Mouse (Mus musculus) midbrain, embryonic 14.5 days (tissue): ENCODE data around the gene Ap1b1. TPM values are rescaled to one million over a fixed set of nuclear protein-coding genes. Genes with fewer than 3 reads are reported as not detected.

Experiments
- ATAC-seq: fragments of 200-750 bp; cut with Nextera tagmentation; 2 replicates; pipeline ENCODE4 v1.8.0; 2017; ENCODE audit warnings: moderate number of reproducible peaks, moderate library complexity; ENCODE audit not compliant: low FRiP score, low TSS enrichment
- DNase-seq: peaks from one replicate; pipeline ENCODE4 v3.0.0-alpha.2; 2015
- H3K27ac ChIP-seq: fragments of 300-500 bp; sonication (generic); replicated peaks from 2 replicates; pipeline ENCODE4 v1.5.1; 2014; ENCODE audit warnings: mild to moderate bottlenecking, low read depth, low read length, moderate library complexity
- H3K27me3 ChIP-seq: fragments of 300-500 bp; sonication (generic); 2 replicates; pipeline ENCODE4 v1.6.1; 2014; ENCODE audit warnings: low read length, control low read depth, mixed read lengths; ENCODE audit not compliant: control insufficient read depth, insufficient read depth
- H3K36me3 ChIP-seq: fragments of 300-500 bp; sonication (generic); 2 replicates; pipeline ENCODE4 v1.6.1; 2014; ENCODE audit warnings: low read length, control low read depth; ENCODE audit not compliant: control insufficient read depth, insufficient read depth
- H3K4me1 ChIP-seq: fragments of 300-500 bp; sonication (generic); 2 replicates; pipeline ENCODE4 v1.6.1; 2014; ENCODE audit warnings: mild to moderate bottlenecking, antibody characterized with exemption, low read length, control low read depth; ENCODE audit not compliant: control insufficient read depth, insufficient read depth
- H3K4me2 ChIP-seq: fragments of 300-500 bp; sonication (generic); 2 replicates; pipeline ENCODE4 v1.6.1; 2014; ENCODE audit warnings: mild to moderate bottlenecking, low read length, moderate library complexity
- H3K4me3 ChIP-seq: fragments of 300-500 bp; sonication (generic); replicated peaks from 2 replicates; pipeline ENCODE4 v1.5.1; 2014; ENCODE audit warnings: low read depth, low read length
- H3K9ac ChIP-seq: fragments of 300-500 bp; sonication (generic); replicated peaks from 2 replicates; pipeline ENCODE4 v1.6.1; 2014; ENCODE audit warnings: mild to moderate bottlenecking, low read length, moderate library complexity
- H3K9me3 ChIP-seq: fragments of 300-500 bp; sonication (generic); 2 replicates; pipeline ENCODE4 v1.6.1; 2016; ENCODE audit warnings: low read length, control low read depth, mixed read lengths; ENCODE audit not compliant: control insufficient read depth
- WGBS: fragments of 180-500 bp; shearing (Covaris S2); extraction: QIAGEN DNeasy Blood & Tissue Kit; methylation state at CpG from one replicate; pipeline ENCODE4 v1.1.7; 2014; 5-methylcytosine and 5-hydroxymethylcytosine counted together
- polyA plus RNA-seq: library from polyadenylated mRNA; unstranded; fragments of >200 nt; fragmentation: Nextera tagmentation; extraction: Ambion mirVana; gene quantifications from 2 replicates; pipeline ENCODE4 v1.2.1, GENCODE M21; 2014

The Ap1b1 gene
- polyA plus RNA-seq, 1 experiment from 2014 or later, result 96.5 TPM

DNA sequence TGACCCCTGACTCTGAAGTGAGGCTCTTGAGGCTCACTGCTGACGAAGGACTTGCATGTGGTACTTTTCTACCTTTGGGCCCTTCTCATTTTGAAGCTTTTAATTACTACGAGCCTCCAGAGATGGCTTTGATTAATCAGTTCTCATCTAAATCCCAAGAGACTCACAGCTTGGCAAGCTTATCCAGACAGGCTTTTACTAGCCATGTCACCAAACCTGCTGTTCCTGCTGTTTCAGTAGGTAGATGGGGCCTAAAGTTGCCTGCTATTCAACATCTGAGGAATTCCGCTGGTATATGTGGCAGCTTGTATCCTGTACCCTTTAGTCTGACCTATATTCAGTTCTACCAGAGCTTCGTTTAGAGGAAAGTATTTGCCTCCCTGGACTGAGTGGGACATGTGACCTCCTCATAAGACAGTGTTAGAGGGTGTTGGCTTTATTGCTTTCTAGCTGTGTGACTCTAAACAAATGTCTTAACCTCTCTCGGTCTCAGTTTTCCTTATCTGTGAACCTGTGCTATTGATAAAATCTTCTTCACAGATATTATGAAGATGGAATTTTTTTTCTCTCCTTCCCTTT lies 10.1 kb downstream of the Ap1b1 start:
- Histone ChIP-seq H3K36me3 (peaks cover 17% of the 10 kb centered on the region; the same call in 1 of the 2 replicates), H3K4me1 (no peaks in the 10 kb centered on the region), H3K4me3 (no peak overlapping the region), H3K9me3 (no peaks in the 10 kb centered on the region), H3K27ac (no peak overlapping the region), H3K4me2 (no peak overlapping the region), H3K9ac (no peak overlapping the region), H3K27me3 (no peaks in the 10 kb centered on the region)
- DNase-seq (no peak), ATAC-seq (no peak)
- 91% methylated on average over 5 of the region's 5 CpGs for WGBS

DNA sequence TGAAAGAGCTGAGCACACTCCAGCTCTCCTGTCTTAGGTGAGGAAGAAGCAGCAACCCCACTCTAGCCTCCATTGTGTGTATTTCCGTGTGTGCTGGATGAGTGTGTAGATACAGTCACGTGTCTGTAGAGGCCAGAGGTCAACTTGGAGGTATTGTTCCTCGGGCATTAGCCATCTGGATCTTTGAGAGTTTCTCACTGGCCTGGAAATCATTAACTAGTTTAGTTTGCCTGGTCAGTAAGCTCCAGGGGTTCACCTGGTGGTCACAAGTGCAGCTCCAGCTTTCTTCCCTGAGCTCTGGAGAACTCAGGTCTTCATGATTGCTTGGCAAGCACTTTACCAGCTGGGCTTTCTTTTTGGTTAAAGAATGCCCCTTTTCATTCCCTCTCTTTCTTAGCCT lies 11.7 kb downstream of the Ap1b1 start:
- ATAC-seq (no peak), DNase-seq (no peak)
- Histone ChIP-seq H3K4me1 (no peaks in the 10 kb centered on the region), H3K9me3 (no peaks in the 10 kb centered on the region), H3K27me3 (no peaks in the 10 kb centered on the region), H3K36me3 (peaks cover 26% of the 10 kb centered on the region), H3K9ac (no peak overlapping the region), H3K27ac (no peak overlapping the region), H3K4me2 (no peak overlapping the region), H3K4me3 (no peak overlapping the region)
- 48% methylated on average over 3 of the region's 3 CpGs for WGBS

DNA sequence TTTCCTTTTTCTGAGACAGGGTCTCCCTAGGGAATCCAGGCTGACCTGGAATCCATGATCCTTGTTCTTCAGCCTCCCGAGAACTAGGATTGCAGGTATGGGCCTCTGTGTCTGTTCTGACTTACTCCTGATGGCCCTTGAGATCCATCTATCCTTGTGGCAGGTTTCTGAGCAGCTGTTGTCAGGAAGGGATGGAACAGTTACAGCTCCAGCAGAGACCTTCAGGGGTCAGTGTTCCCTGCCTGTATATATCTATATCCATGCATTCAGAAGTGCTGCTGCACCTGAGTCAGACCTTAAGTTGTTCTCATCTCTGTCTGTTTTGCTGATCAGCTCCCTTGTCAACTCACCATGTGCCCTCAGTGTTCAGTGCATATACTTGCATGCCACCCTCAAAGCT lies 12.1 kb downstream of the Ap1b1 start:
- H3K4me2 ChIP-seq, result no peak overlapping the region
- no peaks in the 10 kb centered on the region for H3K27me3 ChIP-seq
- 78% methylated on average over 1 of the region's 1 CpGs for WGBS
- no peaks in the 10 kb centered on the region for H3K9me3 ChIP-seq
- no peak overlapping the region for H3K9ac ChIP-seq
- H3K4me1 ChIP-seq, result no peaks in the 10 kb centered on the region
- no peak for DNase-seq
- no peak overlapping the region for H3K4me3 ChIP-seq
- ATAC-seq, result no peak
- H3K27ac ChIP-seq, result no peak overlapping the region
- peaks cover 29% of the 10 kb centered on the region for H3K36me3 ChIP-seq

DNA sequence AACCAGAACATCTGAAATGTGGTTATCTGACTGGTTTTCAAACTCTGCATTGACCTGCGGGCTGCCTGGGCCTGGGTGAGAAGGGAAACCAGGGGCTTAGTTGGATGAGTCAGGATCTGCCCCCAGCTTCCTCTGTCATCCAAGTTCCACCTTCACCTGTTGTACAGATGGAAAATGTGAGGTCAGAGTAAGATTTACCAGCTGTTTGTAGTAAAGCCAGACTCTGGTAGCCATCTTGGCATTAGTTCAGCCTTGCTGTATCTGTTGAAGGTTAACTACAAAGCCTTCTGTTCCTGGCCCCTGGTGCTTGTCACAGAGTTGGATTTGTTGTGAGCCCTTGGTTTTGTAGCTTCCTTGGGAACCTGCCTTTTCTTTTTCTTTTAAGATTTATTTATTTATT lies 13.6 kb downstream of the Ap1b1 start:
- DNase-seq (no peak), ATAC-seq (no peak)
- H3K27ac ChIP-seq, result no peak overlapping the region
- H3K4me3 ChIP-seq, result no peak overlapping the region
- peaks cover 29% of the 10 kb centered on the region for H3K36me3 ChIP-seq
- no peaks in the 10 kb centered on the region for H3K9me3 ChIP-seq
- no peak overlapping the region for H3K9ac ChIP-seq
- H3K27me3 ChIP-seq, result no peaks in the 10 kb centered on the region
- WGBS, result 97% methylated on average over 1 of the region's 1 CpGs
- H3K4me2 ChIP-seq, result no peak overlapping the region
- no peaks in the 10 kb centered on the region for H3K4me1 ChIP-seq

DNA sequence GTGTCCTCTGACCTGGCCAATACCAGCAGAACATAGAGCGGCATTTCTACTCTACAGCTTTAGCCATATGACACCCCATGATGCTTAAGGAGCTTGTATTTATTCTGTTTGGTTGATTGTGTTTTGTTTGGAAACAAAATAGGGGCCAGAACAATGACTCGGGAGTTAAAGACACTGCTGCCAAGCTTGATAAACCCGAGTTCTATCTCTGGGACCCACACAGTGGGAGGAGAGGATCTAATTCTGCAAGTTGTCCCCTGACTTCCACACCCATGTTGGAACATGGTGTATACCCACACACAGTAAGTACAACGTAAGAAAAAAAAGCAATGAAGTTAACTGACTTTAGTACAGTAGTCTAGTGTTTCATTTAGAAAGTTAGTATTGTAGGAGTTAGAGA lies 16.2 kb downstream of the Ap1b1 start:
- no peak overlapping the region for H3K4me2 ChIP-seq
- peaks cover 29% of the 10 kb centered on the region for H3K36me3 ChIP-seq
- H3K9ac ChIP-seq, result no peak overlapping the region
- ATAC-seq (no peak), DNase-seq (no peak)
- H3K27ac ChIP-seq, result no peak overlapping the region
- no peak overlapping the region for H3K4me3 ChIP-seq
- no peaks in the 10 kb centered on the region for H3K4me1 ChIP-seq
- 86% methylated on average over 4 of the region's 4 CpGs for WGBS
- no peaks in the 10 kb centered on the region for H3K9me3 ChIP-seq
- H3K27me3 ChIP-seq, result no peaks in the 10 kb centered on the region

DNA sequence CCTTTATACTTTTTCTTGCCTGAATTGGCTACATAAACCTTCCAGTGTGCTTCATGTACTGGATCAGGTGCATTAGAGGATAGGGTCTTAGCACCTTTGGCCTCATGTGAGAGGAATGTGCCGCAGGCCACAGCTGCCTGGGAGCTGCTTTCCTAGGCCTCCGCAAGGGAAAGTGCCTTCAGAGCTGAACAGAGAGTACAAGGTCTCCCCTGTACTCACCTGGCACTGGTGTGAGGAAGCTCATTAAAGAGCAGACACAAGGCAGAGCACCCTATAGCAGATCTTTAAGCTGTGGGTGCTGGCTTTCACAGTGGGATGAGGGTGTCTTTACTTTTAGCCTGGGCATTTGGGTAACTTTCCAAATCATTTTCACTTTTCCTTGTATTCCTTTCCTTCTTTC lies 18.9 kb downstream of the Ap1b1 start:
- ATAC-seq (no peak), DNase-seq (no peak)
- H3K4me3 ChIP-seq, result no peak overlapping the region
- no peaks in the 10 kb centered on the region for H3K4me1 ChIP-seq
- no peak overlapping the region for H3K27ac ChIP-seq
- H3K36me3 ChIP-seq, result peaks cover 25% of the 10 kb centered on the region
- H3K4me2 ChIP-seq, result no peak overlapping the region
- H3K9ac ChIP-seq, result no peak overlapping the region
- H3K27me3 ChIP-seq, result no peaks in the 10 kb centered on the region
- 88% methylated on average over 2 of the region's 2 CpGs for WGBS
- no peaks in the 10 kb centered on the region for H3K9me3 ChIP-seq

DNA sequence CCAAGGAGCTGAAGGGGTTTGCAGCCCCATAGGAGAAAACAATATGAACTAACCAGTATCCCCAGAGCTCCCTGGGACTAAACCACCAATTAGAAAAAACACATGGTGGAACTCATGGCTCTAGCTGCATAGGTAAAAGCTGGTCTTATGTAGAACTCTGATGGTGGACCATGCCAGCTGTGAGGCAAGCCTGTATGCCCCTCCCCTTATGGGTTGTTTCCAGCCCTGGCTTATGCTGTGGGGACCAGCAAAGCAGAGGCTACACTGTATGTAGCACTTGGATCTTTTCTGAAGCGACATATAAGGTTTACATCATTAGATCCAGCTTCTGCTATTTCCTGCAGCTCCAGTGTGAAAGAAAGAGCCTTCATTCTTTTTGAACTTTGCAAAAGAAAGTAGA lies 20.6 kb downstream of the Ap1b1 start:
- peaks cover 28% of the 10 kb centered on the region for H3K36me3 ChIP-seq
- H3K4me2 ChIP-seq, result no peak overlapping the region
- DNase-seq (no peak), ATAC-seq (no peak)
- no peaks in the 10 kb centered on the region for H3K9me3 ChIP-seq
- no peaks in the 10 kb centered on the region for H3K27me3 ChIP-seq
- H3K27ac ChIP-seq, result no peak overlapping the region
- H3K4me3 ChIP-seq, result no peak overlapping the region
- H3K4me1 ChIP-seq, result no peaks in the 10 kb centered on the region
- no peak overlapping the region for H3K9ac ChIP-seq
- WGBS, result 91% methylated on average over 1 of the region's 1 CpGs

DNA sequence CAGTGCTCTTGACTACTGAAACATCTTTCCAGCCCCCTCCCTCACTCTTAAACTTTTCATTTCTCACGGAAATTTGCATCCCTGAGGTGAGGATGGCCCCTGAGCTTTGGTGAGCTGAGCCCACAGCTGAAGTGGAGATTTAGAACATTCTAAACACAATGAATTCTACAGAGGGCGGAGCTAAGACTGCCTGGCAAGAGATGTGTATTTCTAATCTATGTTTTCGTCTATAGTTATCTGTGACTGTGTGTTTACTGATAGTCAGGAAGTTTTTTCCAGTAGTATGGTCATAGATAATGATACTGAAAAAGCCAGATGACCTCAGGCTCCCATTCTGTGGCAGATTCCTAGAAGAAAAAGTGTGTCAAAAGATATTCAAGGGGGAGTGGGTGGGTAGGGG lies 22.2 kb downstream of the Ap1b1 start:
- no peak overlapping the region for H3K4me3 ChIP-seq
- no peak overlapping the region for H3K27ac ChIP-seq
- H3K4me2 ChIP-seq, result no peak overlapping the region
- 87% methylated on average over 3 of the region's 3 CpGs for WGBS
- H3K9me3 ChIP-seq, result no peaks in the 10 kb centered on the region
- H3K27me3 ChIP-seq, result no peaks in the 10 kb centered on the region
- DNase-seq (no peak), ATAC-seq (no peak)
- peaks cover 31% of the 10 kb centered on the region for H3K36me3 ChIP-seq
- no peaks in the 10 kb centered on the region for H3K4me1 ChIP-seq
- H3K9ac ChIP-seq, result no peak overlapping the region

DNA sequence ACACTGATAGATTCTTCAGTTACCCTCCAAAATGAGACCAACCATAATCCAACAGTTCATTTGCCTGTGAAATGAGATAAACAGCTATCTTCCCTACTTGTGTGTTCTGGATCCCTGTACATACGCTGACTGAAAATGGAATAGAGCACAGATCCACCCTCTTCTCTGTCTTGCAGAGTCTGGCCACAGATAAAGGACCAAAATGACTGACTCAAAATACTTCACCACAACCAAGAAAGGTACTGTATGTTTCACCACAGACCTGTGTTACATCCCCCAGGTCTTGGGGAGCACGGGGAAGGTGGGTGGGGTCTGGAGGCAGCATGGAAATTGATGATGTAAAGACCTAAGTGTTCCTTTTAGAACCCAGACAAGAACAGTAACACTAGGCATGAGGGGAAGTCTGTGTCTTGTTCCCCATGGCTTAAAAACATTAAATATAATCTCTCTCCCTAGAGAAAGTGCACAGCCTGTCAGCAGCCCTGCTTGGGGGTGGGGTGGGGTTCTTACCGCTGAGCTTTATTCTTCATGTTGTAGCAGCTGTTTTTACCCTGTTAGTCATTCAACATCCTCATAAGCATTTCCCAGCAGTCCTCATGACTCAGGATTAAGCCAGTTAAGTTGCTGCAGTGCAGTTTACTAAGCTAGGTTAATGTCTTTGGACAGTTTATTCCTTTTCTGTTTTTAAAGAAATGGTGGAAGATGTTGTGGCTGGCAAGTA lies 22.9 kb downstream of the Ap1b1 start:
- Histone ChIP-seq H3K9ac (no peak overlapping the region), H3K4me3 (no peak overlapping the region), H3K27me3 (no peaks in the 10 kb centered on the region), H3K4me2 (no peak overlapping the region), H3K36me3 (peaks cover 38% of the 10 kb centered on the region), H3K9me3 (no peaks in the 10 kb centered on the region), H3K27ac (no peak overlapping the region), H3K4me1 (no peaks in the 10 kb centered on the region)
- 64% methylated on average over 3 of the region's 3 CpGs for WGBS
- ATAC-seq, result no peak
- no peak for DNase-seq
